Mouse (Mus musculus): ENCODE results near the gene Hus1b. TPM values are rescaled to one million over a fixed set of nuclear protein-coding genes. Genes with fewer than 3 reads are reported as not detected.
A peak's percentile ranks its signal among the peaks of the same experiment; 100 is the strongest.

Hus1b gene
- total and polyA plus RNA-seq, 3 experiments: 0.42 TPM; not detected in 2

DNA sequence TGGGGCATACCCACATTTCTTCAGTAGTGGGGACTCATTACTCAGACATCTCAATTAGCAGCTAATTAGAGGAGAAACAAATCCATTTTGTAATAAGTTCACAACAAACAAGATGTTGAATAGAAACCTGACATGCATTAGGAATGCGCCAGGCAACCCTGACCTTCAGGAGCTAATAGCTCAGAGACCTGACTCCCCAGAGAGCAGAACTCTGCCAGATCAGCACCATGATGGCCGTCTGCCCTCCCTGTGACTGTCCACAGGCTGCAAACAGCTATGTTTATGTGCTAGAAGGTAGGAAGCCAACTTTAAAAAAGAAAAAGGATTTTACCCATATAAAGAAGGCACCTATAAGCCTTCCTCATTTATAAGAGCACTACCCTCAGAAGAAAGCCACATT lies 45.3 kb downstream of the Hus1b start:
- Histone ChIP-seq H3K79me2 (replicated peaks; ENCODE audit: control insufficient read depth, insufficient read depth, low read length) (no peaks in the 10 kb centered on the region), H3K36me3 (ENCODE audit: control insufficient read depth, insufficient read depth, low read length) (no peaks in the 10 kb centered on the region), H3K4me1 (ENCODE audit: control insufficient read depth, insufficient read depth, low read length) (no peaks in the 10 kb centered on the region), H3K9ac (ENCODE audit: low read depth, low read length) (no peak overlapping the region), H3K27ac (no peak overlapping the region), H3K4me3 (no peak overlapping the region), H3K27me3 (ENCODE audit: control insufficient read depth, insufficient read depth, low read length) (no peaks in the 10 kb centered on the region)
- no peak for TF ChIP-seq CTCF (IDR thresholded peaks at IDR 0.05)
- no peak for TF ChIP-seq EP300 (IDR thresholded peaks at IDR 0.05; ENCODE audit: insufficient read depth, low read depth, low read length)
- TF ChIP-seq POLR2A (IDR thresholded peaks at IDR 0.05; ENCODE audit: insufficient read depth, low read depth, low read length): no peak
- DNase-seq: no peak
- intact Hi-C loops (cut with DNase I): loop anchor here (5.0 kb wide), 1 partner anchor 80 kb away; no protein-coding TSS in a partner anchor
- 72% methylated on average over 2 of the region's 2 CpGs for WGBS

DNA sequence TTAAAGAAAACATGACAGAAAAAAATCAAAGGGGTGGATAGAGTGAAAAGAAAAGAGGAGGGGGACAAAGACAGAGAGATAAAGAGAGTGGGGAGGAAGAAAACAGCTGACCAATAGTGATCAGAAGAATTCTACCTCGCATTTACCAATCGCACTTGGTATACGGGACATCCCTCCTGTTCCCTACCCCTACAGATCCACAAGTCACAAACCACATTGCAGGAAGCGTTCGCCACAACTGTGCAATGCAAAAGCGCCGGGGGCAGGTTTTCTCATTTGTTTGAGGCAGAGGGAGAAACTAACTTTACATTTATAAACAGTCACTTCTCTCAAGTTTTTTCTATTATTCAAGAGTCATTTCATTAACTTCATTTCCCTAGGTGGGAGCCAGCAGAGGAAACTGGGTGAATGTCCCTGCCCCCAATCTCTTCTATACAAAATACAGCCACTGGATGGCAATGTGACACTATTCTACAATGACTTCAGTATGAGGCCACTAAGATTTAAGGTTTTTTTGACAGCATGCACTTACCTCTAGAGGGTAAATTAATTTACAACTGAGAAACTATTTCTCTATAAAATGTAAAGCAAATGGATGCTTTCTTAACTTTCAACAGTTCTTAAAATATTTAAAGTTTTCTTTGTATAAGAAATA lies 46.0 kb downstream of the Hus1b start:
- no peaks in the 10 kb centered on the region for H3K27me3 ChIP-seq (ENCODE audit: control insufficient read depth, insufficient read depth, low read length)
- no peak overlapping the region for H3K4me3 ChIP-seq
- WGBS: 91% methylated on average over 7 of the region's 7 CpGs
- H3K27ac ChIP-seq: no peak overlapping the region
- intact Hi-C loops (cut with DNase I): loop anchor here (5.0 kb wide), 1 partner anchor 81 kb away; no protein-coding TSS in a partner anchor
- H3K9ac ChIP-seq (ENCODE audit: low read depth, low read length): no peak overlapping the region
- no peaks in the 10 kb centered on the region for H3K79me2 ChIP-seq (replicated peaks; ENCODE audit: control insufficient read depth, insufficient read depth, low read length)
- DNase-seq: no peak
- no peak for TF ChIP-seq POLR2A (IDR thresholded peaks at IDR 0.05; ENCODE audit: insufficient read depth, low read depth, low read length)
- TF ChIP-seq EP300 (IDR thresholded peaks at IDR 0.05; ENCODE audit: insufficient read depth, low read depth, low read length): no peak
- peak; percentile 68 for TF ChIP-seq CTCF (IDR thresholded peaks at IDR 0.05)
- no peaks in the 10 kb centered on the region for H3K4me1 ChIP-seq (ENCODE audit: control insufficient read depth, insufficient read depth, low read length)
- no peaks in the 10 kb centered on the region for H3K36me3 ChIP-seq (ENCODE audit: control insufficient read depth, insufficient read depth, low read length)

Other genes starting within 250 kb of the Hus1b start
- 1 to 10 TPM; 1.3 to 2.1 TPM for gene Irf4, start 198.5 kb downstream of the Hus1b start, total RNA-seq (2021)
- 0.91 and 0.92 TPM in 2 replicates for gene Irf4, start 198.5 kb downstream of the Hus1b start, polyA plus RNA-seq (2012; rRNA removed)
- 10 to 100 TPM; 14.3 to 14.7 TPM for gene Exoc2, start 26.3 kb upstream of the Hus1b start, total RNA-seq (2021)
- gene Exoc2, start 26.3 kb upstream of the Hus1b start, polyA plus RNA-seq (2012; rRNA removed): 6.4 and 11.4 TPM in 2 replicates
- gene Gm5447, start 26.4 kb upstream of the Hus1b start, total RNA-seq (2021): not detected
- not detected in 2 replicates for gene Gm5447, start 26.4 kb upstream of the Hus1b start, polyA plus RNA-seq (2012; rRNA removed)

Measured in heart, adult 2 months (tissue).